Mouse (Mus musculus) naive thymus-derived CD4-positive, alpha-beta T cell, adult 2 months (primary cell): ENCODE data around the gene Zbtb38.

ENCODE experiments used
- DNase-seq: peaks from one replicate; pipeline ENCODE4 v3.0.0-alpha.2; 2011; ENCODE audit warnings: low read depth

Zbtb38 gene

GRCm38 (mm10) chr9:96752603-96753114, at the start of gene Zbtb38:
Gene Zbtb38 (minus strand): TSS chr9:96752831.
- DNase-seq: no peak

DNA sequence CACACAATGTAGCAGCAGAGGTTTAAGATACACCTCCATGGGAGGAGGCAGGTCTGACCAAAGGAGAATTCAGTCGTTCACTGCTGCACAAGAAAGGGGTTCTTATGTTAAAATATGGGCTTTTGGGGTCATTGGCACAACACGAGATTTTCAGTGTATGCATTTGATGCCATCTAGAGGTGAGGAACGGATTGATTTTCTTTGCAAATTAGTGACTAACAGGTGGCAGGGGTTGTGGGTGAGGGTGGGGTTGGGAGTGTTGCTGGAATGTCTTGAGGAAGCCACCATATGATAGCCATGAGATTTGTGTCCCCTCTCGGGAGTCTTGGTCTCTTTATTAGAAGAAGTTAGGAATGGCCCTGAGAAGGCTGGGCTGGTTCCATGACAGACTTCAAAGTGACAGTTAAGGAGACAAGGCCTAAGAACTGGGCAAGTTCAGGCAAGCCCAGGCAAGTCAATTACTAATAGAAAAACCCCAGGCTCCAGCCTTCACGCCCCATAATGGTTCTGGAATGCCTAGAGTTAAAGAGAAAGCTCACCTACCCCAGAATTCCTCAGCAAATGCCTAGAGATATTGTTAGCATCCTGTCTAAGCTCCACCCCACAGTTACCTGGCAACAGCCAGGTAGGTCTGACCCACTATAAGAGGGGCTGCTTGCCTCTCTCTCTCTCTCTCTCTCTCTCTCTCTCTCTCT, 47.6 kb upstream of the Zbtb38 start:
- peak; percentile 69 for DNase-seq

- no peak for DNase-seq
These were observed 44.7 kb upstream of the Zbtb38 start for GRCm38 (mm10) chr9:96797311-96797710.

DNA sequence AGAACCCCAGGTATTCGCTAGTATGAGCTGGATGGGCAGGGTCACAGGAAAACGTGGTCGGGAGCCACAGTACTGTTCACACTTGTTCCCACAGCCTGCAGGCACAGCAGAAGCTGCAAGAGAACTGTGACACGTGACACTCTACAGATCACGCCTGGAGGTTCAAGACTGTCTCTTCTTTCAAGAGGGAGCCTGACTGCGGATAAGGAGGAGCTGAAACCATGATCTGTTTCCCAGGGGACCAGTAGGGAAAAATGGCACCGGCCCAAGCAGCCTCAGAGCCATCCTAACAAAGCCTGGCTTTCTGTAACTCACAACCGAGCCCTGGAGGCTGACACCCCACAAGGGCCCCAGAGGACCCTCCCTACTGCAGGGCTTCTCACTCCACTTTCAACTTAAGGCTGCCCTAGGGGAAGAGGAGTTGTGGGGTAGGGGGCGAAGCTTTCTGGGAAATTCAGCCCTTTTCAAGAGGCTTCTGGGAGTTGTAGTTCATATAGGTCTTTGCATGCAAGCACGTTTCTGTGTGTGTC, 42.8 kb upstream of the Zbtb38 start:
- peak; percentile 49 for DNase-seq

- no peak for DNase-seq
These were observed 42.0 kb upstream of the Zbtb38 start for GRCm38 (mm10) chr9:96794601-96795000.

DNA sequence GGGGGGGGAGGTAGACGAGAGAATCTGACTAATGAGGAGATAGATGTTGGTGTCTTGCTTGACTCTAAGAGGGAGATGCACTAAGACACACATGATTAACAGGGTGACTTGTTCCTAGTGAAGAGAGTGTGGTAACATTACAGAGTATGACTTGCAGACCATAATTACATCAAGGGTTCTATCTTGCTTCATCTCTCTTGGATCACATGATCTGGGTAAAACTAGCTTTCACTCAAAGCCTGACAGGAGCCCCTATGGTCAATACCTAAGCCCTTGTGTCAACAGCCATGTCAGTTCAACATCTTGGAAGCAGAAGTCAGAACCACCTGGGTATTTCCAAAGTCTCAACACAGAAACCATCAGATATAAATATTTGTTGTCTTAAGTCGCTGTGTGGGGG, 39.9 kb upstream of the Zbtb38 start:
- DNase-seq: no peak

DNA sequence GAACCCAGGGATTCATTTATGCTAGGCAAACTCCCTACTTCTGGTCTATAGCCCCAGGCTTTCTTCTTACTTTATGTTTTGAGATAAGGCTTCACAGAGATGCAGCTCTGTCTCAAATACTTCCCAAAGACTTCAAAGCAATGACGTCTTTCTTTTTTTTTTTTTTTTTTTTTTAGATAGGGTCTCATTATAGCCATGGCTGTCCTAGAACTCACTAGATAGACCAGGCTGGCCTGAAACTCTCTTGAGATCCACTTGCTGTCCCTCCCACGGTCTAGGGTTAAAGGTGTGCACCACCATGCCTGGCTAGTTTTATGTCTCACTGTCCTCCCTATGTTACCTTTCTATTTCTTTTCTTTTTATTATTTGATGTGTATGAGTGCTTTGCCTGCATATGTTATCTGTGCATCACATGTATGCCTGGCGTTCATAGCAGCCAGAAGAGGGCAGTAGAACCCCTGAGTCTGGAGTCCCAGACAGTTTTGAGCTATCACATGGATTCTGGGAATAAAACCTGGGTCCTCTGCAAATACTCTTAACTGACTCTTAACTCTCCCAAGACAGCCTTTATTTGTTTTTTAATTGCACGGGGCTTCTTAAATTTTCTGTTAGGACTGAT, 37.9 kb upstream of the Zbtb38 start:
- DNase-seq: no peak

DNA sequence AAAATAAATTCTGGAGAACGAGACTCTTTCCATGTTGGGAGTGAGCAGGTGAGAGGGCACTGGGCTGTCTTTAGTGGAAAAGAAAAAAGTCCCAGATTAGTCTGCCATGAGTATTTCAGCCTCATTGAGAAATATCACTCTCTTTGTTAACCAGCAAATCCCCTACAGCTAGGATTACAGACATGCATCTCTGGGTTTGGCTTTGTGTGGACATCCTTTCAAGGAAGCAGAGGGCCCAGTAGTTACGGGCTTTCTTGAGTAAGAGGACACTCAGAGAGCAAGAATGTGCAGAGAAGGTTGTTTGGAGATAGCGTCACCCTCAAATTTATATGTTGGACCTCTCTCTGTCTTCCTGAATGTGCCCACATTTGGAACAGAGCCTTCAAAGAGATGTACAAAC, 37.3 kb upstream of the Zbtb38 start:
- DNase-seq: no peak

DNA sequence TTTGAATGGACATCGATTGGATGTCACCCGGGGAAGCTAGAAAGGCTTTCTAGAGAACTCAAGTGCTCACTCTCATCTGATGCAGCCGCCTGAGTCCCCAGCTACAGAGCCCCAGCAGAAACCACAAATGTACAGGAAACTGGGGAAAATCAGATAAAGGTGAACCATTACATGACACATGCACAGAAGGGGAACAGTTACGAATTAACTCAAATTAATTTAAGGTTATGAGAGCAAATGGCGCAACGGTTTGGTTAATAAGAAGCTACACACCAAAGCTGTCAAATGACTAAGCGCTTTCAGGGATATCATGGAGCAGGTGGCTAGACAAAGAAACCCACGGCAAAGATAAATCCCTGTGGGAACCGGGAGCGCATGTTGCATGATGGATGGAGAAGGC, 35.2 kb upstream of the Zbtb38 start:
- peak; percentile 58 for DNase-seq

DNA sequence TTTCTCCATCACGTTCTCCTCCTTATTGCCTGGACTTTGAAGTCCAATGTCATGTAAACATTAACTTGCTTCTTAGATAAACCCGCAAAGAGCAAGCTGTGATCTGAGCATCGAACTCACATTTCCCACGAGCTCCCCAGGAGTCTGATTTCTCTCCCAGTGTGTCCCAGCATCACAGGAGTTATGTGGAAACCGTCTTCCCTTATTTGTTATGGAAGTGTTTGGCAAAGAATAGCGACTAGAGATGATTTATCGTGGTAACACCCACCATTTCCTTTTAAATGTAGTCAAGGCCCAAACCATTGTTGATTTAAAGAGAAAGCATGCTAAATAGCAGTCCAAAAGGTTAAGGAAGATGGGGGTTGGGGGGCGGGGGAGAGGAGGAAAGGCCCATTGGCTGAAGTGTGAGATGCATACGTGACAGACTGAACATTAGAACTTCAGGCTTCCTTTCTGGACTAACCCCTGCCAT, 33.3 kb upstream of the Zbtb38 start:
- peak; percentile 35 for DNase-seq

DNA sequence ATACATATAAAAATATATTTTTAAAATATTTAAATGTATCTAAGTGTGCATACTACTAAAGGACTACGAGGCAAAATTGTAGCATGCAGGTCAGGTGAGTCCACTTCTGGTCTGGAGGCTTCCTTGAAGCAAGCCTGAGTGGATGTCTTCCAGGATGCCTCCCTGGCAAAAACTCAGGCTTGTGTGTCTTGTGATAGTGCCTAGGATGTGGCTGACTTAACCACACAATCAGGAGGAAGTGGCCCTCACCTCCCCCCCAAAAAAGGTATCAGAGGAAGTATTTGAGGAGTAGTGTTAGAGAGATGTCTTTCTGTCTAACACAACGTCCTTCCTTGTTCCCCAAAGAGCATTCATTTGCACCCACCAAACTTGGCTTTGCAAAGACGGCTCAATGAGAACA, 32.6 kb upstream of the Zbtb38 start:
- peak; percentile 65 for DNase-seq

DNA sequence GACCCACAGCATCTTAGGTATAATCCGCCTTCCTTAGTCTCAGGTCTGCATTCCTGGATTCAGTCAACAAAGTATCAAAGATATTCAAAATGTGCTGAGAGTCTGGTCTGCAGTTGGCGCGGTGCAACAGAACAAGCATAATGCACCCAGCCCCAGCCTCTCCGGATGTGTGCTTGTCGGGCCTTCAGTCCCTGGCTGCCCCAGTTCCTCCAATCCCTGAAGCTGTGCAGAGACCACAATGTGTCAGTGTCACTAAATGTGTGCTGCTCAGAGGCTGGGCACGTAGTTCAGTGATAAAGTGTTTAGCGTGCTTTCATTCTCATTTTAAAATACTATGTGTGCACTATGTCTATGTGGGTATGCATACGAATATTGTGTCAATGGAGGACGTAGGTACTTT, 31.0 kb upstream of the Zbtb38 start:
- DNase-seq: peak; percentile 61

DNA sequence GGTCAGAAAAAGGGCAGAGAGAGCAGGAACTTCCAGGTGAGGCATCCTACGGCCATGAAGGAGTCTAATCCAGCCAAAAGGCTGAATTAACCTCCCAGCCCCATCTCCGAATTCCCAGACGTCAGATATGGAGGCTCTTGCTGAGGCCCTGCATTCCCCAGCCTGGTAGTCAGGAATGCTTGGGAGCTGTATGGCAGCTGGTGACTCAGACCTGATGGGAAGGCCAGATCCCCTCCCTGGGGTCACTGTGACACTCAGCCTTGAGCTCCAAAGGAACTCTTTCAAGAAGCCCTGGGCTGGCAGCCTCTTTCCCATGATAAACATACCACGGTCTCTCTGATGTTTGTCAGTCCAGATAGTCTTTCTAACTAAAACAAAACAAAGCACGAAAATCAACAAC, 30.6 kb upstream of the Zbtb38 start:
- DNase-seq: no peak

GRCm38 (mm10) chr9:96782062-96782461, 29.4 kb upstream of the Zbtb38 start:
- no peak for DNase-seq

DNA sequence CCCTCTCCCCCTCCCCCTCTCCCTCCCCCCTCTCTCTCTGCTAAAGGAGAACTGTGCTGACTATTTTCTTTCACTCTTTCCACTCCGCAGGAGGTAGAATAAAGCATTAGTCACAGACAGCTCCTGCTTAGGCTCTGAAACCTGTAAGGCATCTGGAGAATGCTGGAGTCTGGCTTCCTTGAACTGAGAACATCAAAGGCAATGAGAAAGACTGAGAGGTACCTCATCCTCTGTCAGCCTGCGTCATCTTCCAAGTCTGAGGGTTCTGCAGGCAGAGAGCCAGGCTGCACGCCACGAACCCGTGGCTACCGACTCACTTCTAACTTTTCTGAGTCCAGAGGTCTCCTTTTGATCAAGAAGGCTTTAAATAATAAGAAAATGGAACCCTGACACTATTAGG, 20.5 kb upstream of the Zbtb38 start:
- DNase-seq: peak; percentile 78

- DNase-seq: no peak
These were observed 17.8 kb upstream of the Zbtb38 start for GRCm38 (mm10) chr9:96770443-96770842.

- DNase-seq: no peak
These were observed 17.0 kb upstream of the Zbtb38 start for GRCm38 (mm10) chr9:96769651-96770050.

DNA sequence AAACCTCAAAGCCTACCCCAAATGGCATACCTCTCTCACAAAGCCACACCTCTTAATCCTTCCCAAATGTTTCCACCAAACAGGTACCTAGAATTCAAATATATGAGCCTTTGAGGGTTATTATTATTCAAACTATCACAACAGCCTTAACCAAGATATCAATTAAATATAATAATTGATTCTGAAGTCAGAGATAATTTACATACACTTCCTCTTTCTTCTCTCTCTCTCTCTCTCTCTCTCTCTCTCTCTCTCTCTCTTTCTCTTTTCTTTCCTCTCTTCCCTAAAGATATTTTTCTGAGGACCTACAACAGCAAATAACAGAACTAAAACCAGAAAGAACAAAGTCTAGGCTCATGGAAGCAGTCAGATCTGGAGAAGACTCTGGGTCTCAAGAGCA, 15.2 kb upstream of the Zbtb38 start:
- no peak for DNase-seq

DNA sequence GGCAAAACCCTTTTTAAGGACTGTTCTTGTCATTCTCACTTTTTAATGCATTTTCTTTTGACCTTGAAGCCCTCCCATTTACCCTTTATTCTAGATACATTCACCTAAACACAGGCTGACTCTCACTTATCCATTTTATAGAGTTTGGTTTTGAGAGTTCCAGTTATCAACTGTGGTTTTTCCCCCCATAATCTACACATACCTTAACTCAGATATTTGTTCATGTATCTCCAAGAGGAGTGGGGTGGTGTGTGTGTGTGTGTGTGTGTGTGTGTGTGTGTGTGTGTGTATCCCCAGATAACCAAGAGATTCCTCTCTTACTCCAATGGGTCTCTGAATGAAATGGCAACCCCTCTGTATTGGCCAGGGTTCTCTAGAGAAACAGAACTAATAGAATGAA, 13.4 kb upstream of the Zbtb38 start:
- no peak for DNase-seq

DNA sequence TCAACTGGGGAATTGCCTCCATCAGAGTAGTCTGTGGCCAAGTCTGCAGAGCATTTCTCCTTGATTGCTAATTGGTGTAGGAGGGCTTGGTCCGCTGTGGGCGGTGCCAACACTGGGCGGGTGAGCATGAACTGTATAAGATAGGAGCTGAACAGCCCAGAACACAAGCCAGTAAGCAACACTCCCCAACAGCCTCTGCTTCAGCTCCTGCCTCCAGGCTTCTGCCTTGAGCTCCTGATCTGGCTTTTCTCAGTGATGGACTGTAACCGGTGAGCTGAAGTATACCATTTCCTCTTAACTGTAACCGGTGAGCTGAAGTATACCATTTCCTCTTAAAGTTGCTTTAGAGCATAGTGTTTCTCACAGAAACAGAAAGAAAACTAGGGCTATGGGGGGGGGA, 12.8 kb upstream of the Zbtb38 start:
- DNase-seq: peak; percentile 64

DNA sequence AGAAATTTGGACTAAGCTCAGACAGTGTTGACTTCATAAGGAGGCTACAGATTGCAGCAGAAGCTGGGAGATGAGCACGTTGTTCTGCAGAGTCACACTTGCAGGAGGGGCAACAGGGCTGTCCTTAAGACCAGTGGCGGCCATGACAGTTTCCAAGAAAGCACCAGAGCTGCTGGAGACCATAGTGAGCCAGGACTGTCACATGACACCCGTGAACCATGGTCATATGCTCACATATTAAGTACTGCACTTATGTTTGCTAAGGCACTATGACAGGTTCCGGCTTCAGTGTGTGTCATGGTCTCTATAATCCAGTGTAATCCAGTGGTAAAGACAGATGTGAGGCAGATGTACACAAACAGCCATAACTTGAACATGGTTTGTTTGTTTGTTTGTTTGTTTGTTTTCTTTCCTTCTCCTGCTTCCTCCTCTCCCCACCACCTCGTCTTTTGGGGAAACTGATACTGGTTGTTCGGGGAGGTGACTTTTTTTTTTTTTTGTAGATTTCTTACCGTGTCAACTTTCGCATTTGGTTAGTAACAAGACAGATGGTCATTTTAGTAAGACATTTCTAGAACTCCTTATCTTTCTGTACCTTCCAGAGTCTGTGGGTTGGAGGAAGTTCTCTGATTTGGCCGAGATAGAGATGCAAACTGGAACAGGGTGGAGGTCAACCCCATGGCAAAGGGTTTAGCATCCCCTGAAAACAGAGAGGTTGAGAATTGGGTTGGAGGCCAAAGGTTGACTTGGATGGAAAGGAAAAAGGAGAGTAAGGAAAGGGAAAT, 11.4 kb upstream of the Zbtb38 start:
- no peak for DNase-seq

- DNase-seq: no peak
These were observed 10.4 kb upstream of the Zbtb38 start for GRCm38 (mm10) chr9:96763025-96763424.
